Mouse (Mus musculus) intestine, postnatal 0 days (tissue): ENCODE data around the gene Btd. TPM values are rescaled to one million over a fixed set of nuclear protein-coding genes. Genes with fewer than 3 reads are reported as not detected.
A peak's percentile ranks its signal among the peaks of the same experiment; 100 is the strongest.

ENCODE experiments used
- ATAC-seq: fragments of 200-750 bp; cut with Nextera tagmentation; 2 replicates; pipeline ENCODE4 v1.8.0; 2017; ENCODE audit warnings: mild to moderate bottlenecking, moderate TSS enrichment, moderate library complexity
- H3K27ac ChIP-seq: fragments of 300-500 bp; sonication (generic); 2 replicates; pipeline ENCODE4 v1.5.1; 2014; ENCODE audit warnings: mild to moderate bottlenecking, low read depth, low read length, moderate library complexity
- H3K27me3 ChIP-seq: fragments of 300-500 bp; sonication (generic); replicated peaks from 2 replicates; pipeline ENCODE4 v1.6.1; 2014; ENCODE audit warnings: low read length, mixed read lengths; ENCODE audit not compliant: control insufficient read depth, insufficient read depth
- H3K36me3 ChIP-seq: fragments of 300-500 bp; sonication (generic); 2 replicates; pipeline ENCODE4 v1.6.1; 2014; ENCODE audit warnings: mild to moderate bottlenecking, moderate library complexity; ENCODE audit not compliant: control insufficient read depth, insufficient read depth
- H3K4me1 ChIP-seq: fragments of 300-500 bp; sonication (generic); replicated peaks from 2 replicates; pipeline ENCODE4 v1.6.1; 2014; ENCODE audit warnings: antibody characterized with exemption, low read length, mixed read lengths; ENCODE audit not compliant: control insufficient read depth, insufficient read depth
- H3K4me2 ChIP-seq: fragments of 300-500 bp; sonication (generic); replicated peaks from 2 replicates; pipeline ENCODE4 v1.6.1; 2014; ENCODE audit warnings: low read depth, mild to moderate bottlenecking, moderate library complexity
- H3K4me3 ChIP-seq: fragments of 300-500 bp; sonication (generic); 2 replicates; pipeline ENCODE4 v1.5.1; 2014; ENCODE audit warnings: low read depth, low read length
- H3K9ac ChIP-seq: fragments of 300-500 bp; sonication (generic); 2 replicates; pipeline ENCODE4 v1.6.1; 2014; ENCODE audit warnings: mild to moderate bottlenecking, low read depth, low read length
- H3K9me3 ChIP-seq: fragments of 300-500 bp; sonication (generic); 2 replicates; pipeline ENCODE4 v1.6.1; 2016; ENCODE audit warnings: mixed run types; ENCODE audit not compliant: control insufficient read depth
- CTCF ChIP-seq: sonication (generic); IDR thresholded peaks from 2 replicates; pipeline ENCODE4 v1.5.1; 2016; ENCODE audit warnings: low read depth, mild to moderate bottlenecking, control low read depth, antibody characterized with exemption, moderate library complexity
- WGBS: fragments of 180-500 bp; shearing (Covaris S2); extraction: QIAGEN DNeasy Blood & Tissue Kit; methylation state at CpG from one replicate; pipeline ENCODE4 v1.1.7; 2014; 5-methylcytosine and 5-hydroxymethylcytosine counted together
- polyA plus RNA-seq: library from polyadenylated mRNA; unstranded; fragments of >200 nt; fragmentation: Nextera tagmentation; extraction: Ambion mirVana; gene quantifications from 2 replicates; pipeline ENCODE4 v1.2.1, GENCODE M21; 2015

Gene Btd
- polyA plus RNA-seq, 1 experiment from 2014 or later = 45.5 TPM

GRCm38 (mm10) chr14:31666931-31667705, 26.3 kb downstream of the Btd start:
- no peak for TF ChIP-seq CTCF
- Histone ChIP-seq H3K9me3 (no peaks in the 10 kb centered on the region), H3K27ac (no peak overlapping the region), H3K4me2 (no peak overlapping the region), H3K4me1 (peaks cover 7% of the 10 kb centered on the region), H3K9ac (no peak overlapping the region), H3K27me3 (no peaks in the 10 kb centered on the region), H3K36me3 (peaks cover 17% of the 10 kb centered on the region; the same call in 1 of the 2 replicates), H3K4me3 (no peak overlapping the region)
- WGBS = 95% methylated on average over 28 of the region's 28 CpGs
- no peak for ATAC-seq

GRCm38 (mm10) chr14:31667741-31668140, 26.9 kb downstream of the Btd start:
- H3K4me1 ChIP-seq = peaks cover 5% of the 10 kb centered on the region; the same call in 1 of the 2 replicates
- no peak overlapping the region for H3K27ac ChIP-seq
- peaks cover 17% of the 10 kb centered on the region; the same call in 1 of the 2 replicates for H3K36me3 ChIP-seq
- H3K4me2 ChIP-seq = no peak overlapping the region
- no peak overlapping the region for H3K9ac ChIP-seq
- no peaks in the 10 kb centered on the region for H3K9me3 ChIP-seq
- no peak overlapping the region for H3K4me3 ChIP-seq
- TF ChIP-seq CTCF = no peak
- ATAC-seq = no peak
- WGBS = 86% methylated on average over 6 of the region's 6 CpGs
- no peaks in the 10 kb centered on the region for H3K27me3 ChIP-seq

- Histone ChIP-seq H3K4me3 (no peak overlapping the region), H3K27ac (no peak overlapping the region), H3K4me2 (no peak overlapping the region), H3K27me3 (no peaks in the 10 kb centered on the region), H3K4me1 (no peaks in the 10 kb centered on the region), H3K9me3 (no peaks in the 10 kb centered on the region), H3K36me3 (peaks cover 17% of the 10 kb centered on the region; the same call in 1 of the 2 replicates), H3K9ac (no peak overlapping the region)
- TF ChIP-seq CTCF = no peak
- ATAC-seq = no peak
- WGBS = 85% methylated on average over 13 of the region's 13 CpGs
Observed at GRCm38 (mm10) chr14:31668326-31668725, 27.5 kb downstream of the Btd start.

- Histone ChIP-seq H3K27ac (peak overlapping the region; percentile 60; the same call in 1 of the 2 replicates), H3K27me3 (no peaks in the 10 kb centered on the region), H3K36me3 (peaks cover 17% of the 10 kb centered on the region; the same call in 1 of the 2 replicates), H3K4me1 (no peaks in the 10 kb centered on the region), H3K4me2 (no peak overlapping the region), H3K4me3 (no peak overlapping the region), H3K9me3 (no peaks in the 10 kb centered on the region), H3K9ac (no peak overlapping the region)
- TF ChIP-seq CTCF = 0 out of 2 replicates have a peak, but pooled peaks have one; percentile 6
- WGBS = 53% methylated on average over 13 of the region's 13 CpGs
- 0 out of 2 replicates have a peak, but pooled peaks have one; percentile 34 for ATAC-seq
Observed at GRCm38 (mm10) chr14:31669161-31669611, 28.4 kb downstream of the Btd start.

- Histone ChIP-seq H3K27me3 (no peaks in the 10 kb centered on the region), H3K4me2 (no peak overlapping the region), H3K4me1 (no peaks in the 10 kb centered on the region), H3K4me3 (no peak overlapping the region), H3K36me3 (peaks cover 17% of the 10 kb centered on the region; the same call in 1 of the 2 replicates), H3K9me3 (no peaks in the 10 kb centered on the region), H3K27ac (peak overlapping the region; percentile 60; the same call in 1 of the 2 replicates), H3K9ac (no peak overlapping the region)
- WGBS = 70% methylated on average over 15 of the region's 15 CpGs
- TF ChIP-seq CTCF = no peak
- no peak for ATAC-seq
Observed at GRCm38 (mm10) chr14:31669642-31670490, 29.0 kb downstream of the Btd start.
